Mouse (Mus musculus) frontal cortex, postnatal 25 days (tissue): Measurements from ENCODE around the gene Dlg3.

Experiments
- DNase-seq, 2 experiments: peaks; one replicate each; pipeline ENCODE4 v3.0.0; 2022; ENCODE audit warnings: low spot score in 2 of 2

The Dlg3 gene

DNA sequence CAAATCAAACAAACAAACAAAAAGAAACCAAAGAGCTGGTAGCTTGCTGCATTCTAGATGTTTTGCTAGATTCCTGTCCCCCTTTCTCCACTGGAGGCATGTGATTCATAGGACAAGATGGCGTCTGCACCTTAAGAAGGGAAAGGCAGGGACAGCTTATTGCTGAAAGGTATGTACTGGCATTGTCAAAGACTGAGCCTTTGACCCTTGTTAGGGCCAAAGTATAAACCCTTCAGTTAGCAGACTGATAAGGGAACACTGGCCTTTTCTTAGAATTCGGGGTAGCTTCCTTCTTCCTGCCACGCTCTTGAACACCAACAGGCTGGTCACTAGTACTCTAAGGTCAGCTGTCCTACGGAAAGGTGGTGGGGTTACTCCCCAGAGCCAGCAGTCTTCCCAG is 29.8 kb downstream of the Dlg3 start:
- DNase-seq = no peak

DNA sequence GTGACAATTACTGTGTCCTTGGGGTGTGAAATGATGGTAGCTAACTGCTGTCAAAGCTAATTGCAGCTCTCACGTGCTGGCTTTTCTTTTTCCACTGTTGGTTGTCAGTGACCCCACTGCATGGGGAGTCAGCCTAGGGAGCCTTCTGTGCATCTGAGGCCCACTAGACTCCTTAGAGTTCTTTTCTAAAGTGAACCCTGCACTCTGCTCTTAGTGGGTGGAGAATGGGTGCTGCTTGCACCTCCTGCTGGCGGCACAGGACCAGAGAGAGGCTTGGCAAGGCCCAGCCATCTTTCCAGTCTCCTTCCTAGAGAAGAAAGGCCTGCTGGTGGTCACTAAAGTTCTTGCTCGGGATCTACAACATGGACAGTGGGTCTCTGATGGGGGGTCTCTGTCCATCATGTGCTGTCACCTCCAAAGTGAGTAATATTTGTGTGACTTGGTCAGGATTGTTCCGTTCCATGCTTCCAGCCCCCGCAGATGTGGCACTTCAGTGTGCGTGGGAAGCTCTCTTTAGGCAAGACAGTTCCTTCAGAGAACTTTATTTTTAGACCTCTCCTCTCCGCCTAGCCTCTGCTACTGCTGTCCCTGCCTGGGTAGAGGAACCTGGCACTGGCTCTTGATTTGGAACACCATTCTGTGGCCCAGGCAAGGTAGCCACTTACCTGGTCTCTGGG is 30.5 kb downstream of the Dlg3 start:
- DNase-seq = no peak

DNA sequence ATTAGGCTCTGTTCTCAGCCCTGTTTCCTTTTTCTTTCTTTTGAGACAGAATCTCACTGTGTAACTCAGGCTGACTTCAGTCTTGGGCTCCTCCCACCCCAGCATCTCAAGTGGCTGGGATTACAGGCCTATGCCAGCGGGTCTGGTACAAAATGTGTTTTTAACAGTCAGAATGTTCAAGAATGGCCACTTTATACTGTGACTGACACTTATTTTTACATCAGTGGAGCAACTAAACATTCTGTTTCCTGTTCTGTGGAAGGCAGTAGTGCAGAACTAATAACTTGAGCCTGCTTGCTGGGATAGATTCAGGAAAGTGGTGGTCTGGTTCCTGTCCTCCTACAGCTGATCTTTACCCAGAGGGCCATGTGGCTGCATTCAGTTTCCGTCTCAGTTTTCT is 33.1 kb downstream of the Dlg3 start:
- DNase-seq = no peak

DNA sequence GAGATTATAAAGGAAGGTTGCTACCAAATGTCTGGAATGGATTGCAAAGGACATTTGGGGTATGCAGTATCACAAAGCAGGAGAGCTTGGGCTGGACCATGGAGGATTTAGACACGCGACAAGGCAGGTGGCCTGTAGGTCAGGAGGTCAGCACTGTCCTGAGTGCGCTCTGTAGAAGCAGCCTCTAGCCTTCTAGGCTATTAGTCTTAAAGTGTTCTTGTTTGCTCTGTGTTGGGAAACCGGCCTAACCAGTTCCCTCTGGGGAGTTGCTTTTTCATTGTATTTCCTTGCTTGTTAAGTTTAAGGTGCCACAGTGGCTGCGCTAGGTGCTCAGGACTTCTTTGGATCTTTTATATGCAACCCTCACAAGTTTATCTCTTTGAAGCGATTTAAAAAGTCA is 34.5 kb downstream of the Dlg3 start:
- no peak for DNase-seq

DNA sequence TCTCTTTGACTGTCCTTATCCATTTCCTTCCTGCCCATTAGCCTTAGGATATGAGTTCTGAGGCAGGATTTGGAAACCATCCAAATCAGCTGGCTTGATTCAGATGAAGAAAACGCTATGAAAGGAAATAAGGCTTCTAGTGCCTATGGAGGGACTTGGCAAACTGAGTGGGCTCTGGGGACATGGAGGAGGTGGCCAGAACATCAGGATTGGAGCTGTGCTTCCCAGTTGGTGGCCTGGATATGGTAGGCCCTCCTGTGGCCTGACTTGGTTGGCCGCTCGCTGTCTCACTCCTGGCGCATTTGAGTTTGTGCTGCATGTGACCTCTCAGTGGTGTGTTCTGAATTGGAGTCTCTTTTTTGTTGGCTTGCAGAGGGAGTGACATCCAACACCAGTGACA is 43.6 kb downstream of the Dlg3 start:
- no peak for DNase-seq

DNA sequence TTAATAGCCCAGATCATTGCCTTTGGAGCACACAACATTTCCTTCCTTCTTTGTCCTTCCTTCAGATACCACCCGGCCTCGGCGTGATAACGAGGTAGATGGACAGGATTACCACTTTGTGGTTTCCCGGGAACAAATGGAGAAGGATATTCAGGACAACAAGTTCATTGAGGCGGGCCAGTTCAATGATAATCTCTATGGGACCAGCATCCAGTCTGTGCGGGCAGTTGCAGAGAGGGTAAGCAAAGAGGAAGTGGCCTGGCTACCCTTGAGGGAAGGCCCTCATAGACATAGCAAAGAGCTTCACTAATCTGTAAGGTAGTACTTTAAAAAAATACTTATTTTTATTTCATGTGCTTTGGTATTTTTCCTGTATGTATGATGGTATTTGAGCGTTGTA is 46.6 kb downstream of the Dlg3 start:
- no peak for DNase-seq

DNA sequence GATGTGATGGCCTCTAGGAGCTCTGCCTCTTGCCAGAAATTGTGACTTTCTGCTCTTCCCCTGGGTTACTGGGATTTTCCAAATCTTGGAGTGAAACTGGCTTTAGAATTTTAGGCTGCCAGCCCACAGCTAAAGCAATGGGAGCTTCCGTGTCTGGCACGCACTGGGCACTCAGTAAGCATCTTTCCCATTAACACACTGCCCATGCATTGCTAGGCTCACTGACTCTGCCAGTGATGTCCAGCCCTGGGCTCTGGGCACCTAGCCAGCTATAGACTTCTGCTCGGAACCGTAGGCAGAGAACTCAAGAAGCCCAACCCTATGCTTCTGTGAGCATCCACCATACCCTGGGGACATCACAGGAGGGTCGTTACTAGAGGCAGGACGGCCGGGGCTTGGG is 48.2 kb downstream of the Dlg3 start:
- no peak for DNase-seq

DNA sequence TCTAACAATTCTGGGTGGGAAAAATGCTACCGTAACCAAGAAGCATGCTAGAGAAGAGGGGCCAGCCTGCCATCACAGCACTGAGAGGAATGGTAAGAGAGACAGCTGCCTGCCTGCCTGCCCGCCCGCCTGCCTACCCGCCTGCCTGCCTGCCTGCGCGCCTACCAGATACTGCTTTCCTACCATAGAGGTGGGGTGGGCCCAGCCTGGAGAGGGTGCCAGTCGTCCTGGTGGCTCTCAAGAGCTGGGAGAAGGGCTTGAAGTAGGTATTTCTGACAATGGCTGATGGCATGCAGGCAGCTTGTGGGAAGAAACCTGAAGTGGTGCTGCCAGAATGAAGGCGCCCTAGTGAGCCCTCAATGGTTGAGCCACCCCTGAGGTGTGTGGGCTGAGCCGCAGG is 51.2 kb downstream of the Dlg3 start:
- no peak for DNase-seq

DNA sequence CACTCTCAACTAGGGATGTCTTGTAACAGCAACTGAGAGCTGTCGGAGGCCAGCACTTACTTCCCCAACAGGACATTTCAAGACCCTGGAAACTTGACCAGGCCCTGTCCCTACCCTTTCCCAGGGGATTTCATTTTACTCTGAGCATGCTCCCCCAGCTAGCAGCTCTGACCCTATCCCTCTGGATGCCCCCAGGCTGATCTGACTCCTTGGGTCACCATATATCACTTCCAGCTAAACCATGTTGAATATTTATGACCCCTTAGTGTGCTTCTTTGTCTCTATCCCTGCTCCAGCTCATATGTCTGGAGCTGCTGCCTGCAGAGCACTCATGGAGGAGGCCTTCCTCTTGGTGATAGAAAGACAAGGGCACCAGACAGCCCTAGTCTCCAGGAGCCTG is 53.6 kb downstream of the Dlg3 start:
- DNase-seq = no peak

DNA sequence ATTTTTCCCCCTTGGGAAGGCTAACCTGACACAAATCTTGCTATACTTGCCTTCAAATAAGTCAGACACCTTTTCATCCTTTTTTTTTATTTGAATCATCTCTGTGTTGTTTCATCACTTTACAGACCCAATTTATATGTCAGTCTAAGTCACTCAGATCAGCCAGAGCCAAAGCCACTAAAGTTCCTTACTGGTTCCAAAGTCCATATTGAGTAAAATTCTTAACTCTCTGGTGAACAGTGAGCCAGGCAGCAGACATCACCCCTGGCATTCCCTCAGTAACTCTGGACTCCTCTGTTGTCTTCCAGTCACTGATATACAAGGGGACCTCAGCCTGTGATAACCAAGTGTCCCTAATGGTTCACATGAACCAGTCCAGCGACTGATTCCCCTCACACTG is 58.0 kb downstream of the Dlg3 start:
- DNase-seq = no peak

DNA sequence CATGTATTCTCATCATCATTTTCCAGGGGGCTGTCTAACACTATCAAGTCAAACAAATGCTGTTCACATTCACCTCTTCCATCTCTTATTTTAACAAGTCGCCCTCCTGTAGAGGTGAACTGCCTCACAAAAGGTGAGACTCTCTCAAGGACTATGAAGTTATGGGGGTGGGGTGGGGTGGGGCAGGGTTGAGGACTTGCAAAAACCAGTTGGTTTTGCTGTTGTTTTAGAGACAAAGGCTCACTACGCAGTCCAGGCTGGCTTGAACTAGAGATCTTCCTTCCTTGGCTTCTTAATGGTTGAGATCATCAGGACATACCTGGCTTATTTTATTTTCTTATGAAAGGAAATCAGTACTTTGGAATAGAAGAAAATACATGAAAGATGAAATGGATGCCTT is 65.3 kb downstream of the Dlg3 start:
- no peak for DNase-seq

DNA sequence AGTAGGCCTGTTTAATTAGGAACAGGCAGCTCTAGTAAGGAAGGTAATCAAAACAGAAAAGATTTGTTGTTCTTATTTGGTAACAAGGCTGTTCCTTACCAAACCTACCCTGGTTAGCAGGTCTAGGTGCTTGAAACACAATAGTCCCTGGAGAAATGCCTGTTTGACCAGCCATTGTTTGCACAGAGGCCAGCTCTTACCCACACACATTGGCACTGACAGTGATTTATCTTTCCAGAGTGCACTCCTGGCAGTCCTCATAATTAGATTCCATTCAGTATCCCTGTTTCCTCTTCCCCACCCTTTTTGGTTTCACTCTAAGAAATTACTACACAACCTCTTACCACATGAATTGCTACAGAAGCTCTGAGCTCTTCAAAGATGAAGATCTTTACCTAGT is 71.7 kb downstream of the Dlg3 start:
- no peak for DNase-seq
